Mouse (Mus musculus) right cerebral cortex, postnatal 10 days (tissue): ENCODE data around the gene Plek.
A peak's percentile ranks its signal among the peaks of the same experiment; 100 is the strongest.

ENCODE experiments used
- DNase-seq, 2 experiments: peaks; one replicate each; pipeline ENCODE4 v3.0.0; 2021; ENCODE audit warnings: low spot score in 2 of 2

The Plek gene

GRCm38 (mm10) chr11:17000353-17001334, 51.5 kb downstream of the Plek start:
- DNase-seq, result no peak

GRCm38 (mm10) chr11:16999933-17000332, 52.2 kb downstream of the Plek start:
- no peak for DNase-seq

DNA sequence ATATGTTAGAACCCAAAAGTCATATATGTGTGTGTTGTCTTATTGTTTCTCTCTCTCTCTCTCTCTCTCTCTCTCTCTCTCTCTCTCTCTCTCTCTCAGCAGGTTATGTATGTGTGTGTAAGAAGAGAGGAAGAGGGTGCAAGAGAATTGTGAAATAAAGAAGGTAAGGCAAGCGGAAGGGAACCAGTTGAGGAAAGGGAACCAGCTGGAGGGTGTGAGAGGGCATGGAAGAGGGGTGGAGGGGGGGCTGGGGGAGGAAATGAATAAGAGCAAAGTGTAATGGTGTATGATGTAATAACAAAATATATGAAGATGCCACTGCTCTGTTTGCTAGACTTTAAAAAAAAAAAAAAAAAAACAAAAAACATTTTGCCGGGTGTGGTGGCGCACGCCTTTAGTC, 52.8 kb downstream of the Plek start:
- no peak for DNase-seq

- no peak for DNase-seq
Observed at GRCm38 (mm10) chr11:16997465-16997864, 54.7 kb downstream of the Plek start.

DNA sequence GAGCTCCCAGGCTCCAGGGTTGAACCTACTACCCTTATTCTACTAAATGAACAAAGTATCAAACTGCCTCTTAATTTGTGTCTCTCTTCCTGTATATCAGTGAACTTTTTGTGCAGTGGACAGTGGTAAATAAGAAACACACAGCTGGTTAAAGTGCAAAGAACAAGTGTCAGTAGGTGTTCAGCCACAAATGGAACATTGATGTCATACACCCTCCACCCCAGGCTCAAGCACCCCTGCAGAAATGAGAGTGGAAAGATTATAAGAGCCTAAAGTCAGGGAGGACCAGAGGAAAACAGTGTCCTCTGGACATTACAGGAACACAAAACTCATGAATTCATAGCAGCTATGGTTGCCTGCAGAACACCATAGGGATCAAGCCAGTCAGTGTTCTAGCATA, 55.4 kb downstream of the Plek start:
- DNase-seq, result no peak

DNA sequence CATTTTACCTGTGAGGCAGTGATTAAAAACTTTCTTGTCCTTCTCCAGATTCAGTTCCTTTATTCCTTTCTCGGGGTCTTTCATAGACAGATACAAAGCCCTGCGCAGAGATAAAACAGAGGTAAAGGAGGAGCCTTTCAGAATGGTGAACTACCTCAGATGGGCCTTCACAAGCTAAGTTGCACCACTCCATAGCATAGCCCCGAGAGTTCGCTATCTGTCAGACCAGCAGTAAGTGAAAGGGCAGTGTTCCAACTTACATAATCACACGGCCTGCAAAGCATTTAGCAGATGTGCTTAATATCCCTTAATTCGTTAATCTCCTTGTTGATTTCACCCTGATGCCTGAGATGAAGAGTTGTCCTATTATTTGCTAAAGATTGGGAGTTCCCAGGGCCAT, 59.3 kb downstream of the Plek start:
- DNase-seq, result no peak

- no peak for DNase-seq
Observed at GRCm38 (mm10) chr11:16989885-16990284, 62.3 kb downstream of the Plek start.

GRCm38 (mm10) chr11:16987745-16988328, 64.3 kb downstream of the Plek start:
- no peak for DNase-seq

DNA sequence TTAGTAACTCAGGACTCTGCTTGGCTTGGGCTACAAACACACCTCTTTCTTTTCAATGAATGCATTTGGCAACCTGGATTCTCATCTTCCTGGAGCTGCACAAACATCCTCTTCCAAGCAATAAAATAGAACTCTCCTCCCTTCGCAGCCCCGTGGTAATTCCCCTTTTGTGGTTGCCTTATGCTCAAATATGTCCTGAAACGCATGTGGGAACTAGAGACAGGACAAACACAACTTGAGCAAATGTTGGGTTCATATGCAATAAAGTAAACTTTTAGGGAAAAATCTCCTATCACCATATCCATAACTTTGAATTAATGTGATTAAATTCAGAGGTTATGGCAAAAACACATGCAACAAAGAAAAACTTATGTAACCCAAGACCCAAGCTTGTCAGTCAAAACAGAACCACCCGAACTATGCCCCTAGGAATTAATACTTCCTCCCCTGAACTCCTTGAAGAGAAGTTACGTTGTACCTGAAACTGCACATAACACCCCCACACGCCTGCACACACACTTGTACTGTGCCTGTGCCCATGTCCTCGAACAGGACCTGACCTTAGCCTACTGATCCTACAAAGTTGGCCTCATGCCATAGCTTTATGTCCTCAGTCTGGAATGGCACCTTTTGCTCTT, 65.5 kb downstream of the Plek start:
- no peak for DNase-seq

GRCm38 (mm10) chr11:16978161-16978707, 73.9 kb downstream of the Plek start:
- no peak for DNase-seq

DNA sequence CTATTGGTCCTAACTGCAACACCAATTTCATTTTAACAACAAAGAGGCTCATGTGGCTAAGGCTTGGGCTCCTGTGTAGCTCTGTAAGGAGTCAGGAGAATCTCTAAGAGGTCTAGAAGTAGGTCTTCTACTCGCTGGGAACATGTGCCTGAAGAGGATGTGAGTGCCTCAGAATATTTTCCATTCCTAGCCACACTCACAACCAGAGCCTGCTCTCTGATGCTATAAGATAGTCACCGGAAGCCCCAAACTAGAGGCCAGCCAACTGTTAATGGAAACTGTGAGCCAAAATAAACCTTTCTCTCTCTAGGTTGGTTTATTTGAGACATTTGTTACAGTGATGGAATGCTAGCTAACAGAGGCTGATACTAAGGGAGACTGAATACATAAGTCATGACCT, 74.6 kb downstream of the Plek start:
- DNase-seq, result no peak

GRCm38 (mm10) chr11:16976937-16977336, 75.2 kb downstream of the Plek start:
- DNase-seq, result no peak

DNA sequence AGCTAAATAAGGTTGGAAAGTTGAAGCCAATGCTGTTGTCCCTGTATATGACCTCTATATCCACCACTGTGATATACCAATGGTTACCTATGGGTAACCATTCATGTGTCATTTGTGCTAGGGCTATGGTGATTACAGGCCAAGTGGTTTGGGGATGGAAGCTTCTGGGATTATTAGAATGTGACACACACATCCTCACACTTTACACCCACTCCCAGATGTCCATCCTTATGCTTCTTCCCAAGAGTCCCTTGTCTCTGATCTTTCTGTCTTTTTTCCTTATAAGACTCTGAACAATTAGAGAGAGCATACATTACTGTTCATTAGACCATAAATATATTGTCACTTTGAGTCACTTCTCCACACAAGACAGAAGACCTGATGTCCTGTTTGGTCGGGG, 79.1 kb downstream of the Plek start:
- DNase-seq, result no peak

DNA sequence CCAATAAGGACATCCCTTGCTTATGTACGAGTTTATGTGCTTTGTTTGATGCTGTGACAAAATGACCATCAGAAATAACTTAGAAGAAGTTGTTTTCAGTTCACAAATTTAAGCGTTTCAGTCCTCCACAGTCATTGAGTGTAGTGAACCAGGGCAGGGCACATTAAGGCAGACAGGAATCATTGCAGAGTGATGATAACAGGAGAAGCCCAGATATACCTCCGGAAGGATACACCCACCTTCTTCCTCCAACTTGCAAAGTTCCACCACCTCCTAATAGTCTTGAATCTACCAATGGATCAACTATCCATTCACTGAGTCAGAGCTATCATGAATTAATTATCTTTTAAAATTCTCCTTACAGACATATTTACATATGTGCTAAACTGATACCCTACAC, 80.2 kb downstream of the Plek start:
- no peak for DNase-seq

DNA sequence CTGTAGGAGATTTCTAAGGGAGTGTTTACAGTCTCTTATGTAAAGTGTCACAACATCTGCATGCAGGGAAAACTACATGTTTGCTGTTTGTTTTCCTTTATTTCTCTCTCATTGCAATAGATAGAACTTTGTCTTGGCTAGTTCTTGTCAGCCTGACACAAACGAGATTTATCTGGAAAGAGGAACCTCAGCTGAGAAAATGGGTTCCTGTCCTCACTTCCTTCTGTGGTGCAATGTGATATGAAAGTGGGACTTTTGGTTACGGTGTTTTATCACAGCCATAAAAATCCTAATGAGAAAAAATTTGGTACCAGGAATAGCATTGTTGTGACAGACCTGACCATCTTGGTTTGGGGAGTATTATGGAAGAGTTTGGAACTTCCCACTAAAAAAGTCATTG, 82.5 kb downstream of the Plek start:
- DNase-seq, result no peak

DNA sequence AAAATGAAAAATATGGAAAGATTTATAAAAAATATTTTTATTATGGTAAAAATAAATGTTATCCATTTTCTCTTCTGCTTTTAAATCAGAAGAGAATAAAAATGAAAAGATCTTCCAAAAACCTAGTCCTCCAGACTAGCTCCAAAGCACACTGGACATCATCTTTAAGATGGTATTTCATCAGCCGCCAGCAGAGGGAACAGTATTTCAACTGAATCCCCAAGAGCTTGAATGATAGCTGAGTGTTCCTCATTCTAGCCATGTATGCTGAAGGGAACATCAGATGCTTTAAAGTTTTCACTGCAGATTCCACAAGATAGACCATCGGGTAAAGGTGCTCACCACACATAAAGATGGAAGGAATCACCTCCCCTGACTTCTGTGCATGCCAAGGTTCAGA, 84.4 kb downstream of the Plek start:
- peak; percentile 63 to 70 for DNase-seq

- DNase-seq, result no peak
Observed at GRCm38 (mm10) chr11:16958520-16958919, 93.7 kb downstream of the Plek start.

- no peak for DNase-seq
Observed at GRCm38 (mm10) chr11:16957030-16957429, 95.2 kb downstream of the Plek start.

- no peak for DNase-seq
Observed at GRCm38 (mm10) chr11:16956115-16956862, 95.9 kb downstream of the Plek start.

- no peak for DNase-seq
Observed at GRCm38 (mm10) chr11:16951761-16952010, 100.5 kb downstream of the Plek start.

- DNase-seq, result peak; percentile 96 to 97
Observed at GRCm38 (mm10) chr11:16950976-16951760, 101.0 kb downstream of the Plek start, which contains the start of gene Fbxo48. Fbxo48 (plus strand) TSS chr11:16951375.
